Mouse (Mus musculus): ENCODE measurements at regions not wholly inside any gene's neighbourhood (a gene's known extent, or its start where the extent isn't known, plus 50 kb on each side); places are given as distances from the start of the nearest gene placed in this dataset.
"Not testable (repeated sequence)": the region's sequence is repeated elsewhere in the genome, so short reads cannot be mapped to it uniquely, and the experiment has no call there.

DNA sequence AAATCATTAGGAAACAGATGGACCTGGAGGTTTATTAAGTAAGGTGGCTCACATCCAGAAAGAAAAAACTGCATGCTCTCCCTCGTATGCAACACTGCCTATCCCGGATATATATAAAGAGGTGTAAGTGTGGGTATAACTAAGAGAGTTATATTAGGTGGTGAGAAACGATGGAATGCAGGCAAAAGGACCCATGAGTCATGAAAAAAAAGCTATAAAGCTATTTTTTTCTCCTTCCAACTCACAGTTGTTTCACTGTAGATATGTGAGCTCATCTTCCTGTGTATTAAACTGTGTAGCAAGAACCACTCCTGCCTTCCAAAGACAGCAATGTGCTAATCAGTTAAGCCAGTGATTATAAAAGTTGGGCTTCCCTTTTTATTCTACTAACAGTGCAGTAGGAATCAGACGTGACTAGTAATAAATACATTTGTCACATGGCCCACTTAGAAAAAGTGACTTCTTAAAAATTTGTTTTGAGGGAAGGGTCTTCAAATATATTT lies 51.4 kb upstream of the Bdh1 start:
- not testable (repeated sequence) for H3K4me3 ChIP-seq (ENCODE audit: low read length); H3K27ac ChIP-seq (ENCODE audit: low read depth, low read length); H3K4me1 ChIP-seq (ENCODE audit: control insufficient read depth, insufficient read depth, low read depth, low read length); H3K27me3 ChIP-seq (replicated peaks; ENCODE audit: control insufficient read depth, insufficient read depth, low read length); ATAC-seq; H3K36me3 ChIP-seq (ENCODE audit: control insufficient read depth, insufficient read depth, low read length); H3K9ac ChIP-seq (ENCODE audit: low read depth, low read length); H3K9me3 ChIP-seq (ENCODE audit: control insufficient read depth, low read length); H3K4me2 ChIP-seq (ENCODE audit: low read length)
- 78% methylated on average over 4 of the region's 4 CpGs for WGBS

DNA sequence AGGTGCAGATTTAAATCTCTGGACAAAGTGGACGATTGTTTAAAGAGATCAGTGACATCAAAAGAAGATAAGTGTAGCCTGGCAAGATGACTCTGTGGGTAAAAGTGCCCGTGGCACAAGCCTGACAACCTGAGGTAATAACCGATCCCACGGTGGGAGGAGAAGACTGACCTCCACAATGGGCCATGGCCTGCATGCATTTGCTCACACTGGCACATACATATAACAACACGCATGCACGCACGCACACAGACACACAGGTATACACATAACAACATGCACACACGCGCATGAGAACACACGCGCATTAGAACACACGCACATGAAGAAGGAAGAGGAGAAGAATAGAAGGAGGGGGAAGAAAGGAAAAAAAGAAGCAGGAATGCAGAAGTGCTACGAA lies 52.2 kb upstream of the Bdh1 start:
- Histone ChIP-seq H3K4me1 (ENCODE audit: control insufficient read depth, insufficient read depth, low read depth, low read length) (no peaks in the 10 kb centered on the region), H3K4me3 (ENCODE audit: low read length) (no peak overlapping the region), H3K9ac (ENCODE audit: low read depth, low read length) (no peak overlapping the region), H3K27me3 (replicated peaks; ENCODE audit: control insufficient read depth, insufficient read depth, low read length) (no peaks in the 10 kb centered on the region), H3K36me3 (ENCODE audit: control insufficient read depth, insufficient read depth, low read length) (no peaks in the 10 kb centered on the region), H3K9me3 (ENCODE audit: control insufficient read depth, low read length) (no peaks in the 10 kb centered on the region), H3K27ac (ENCODE audit: low read depth, low read length) (no peak overlapping the region), H3K4me2 (ENCODE audit: low read length) (no peak overlapping the region)
- no peak for ATAC-seq
- WGBS, result 96% methylated on average over 13 of the region's 13 CpGs

DNA sequence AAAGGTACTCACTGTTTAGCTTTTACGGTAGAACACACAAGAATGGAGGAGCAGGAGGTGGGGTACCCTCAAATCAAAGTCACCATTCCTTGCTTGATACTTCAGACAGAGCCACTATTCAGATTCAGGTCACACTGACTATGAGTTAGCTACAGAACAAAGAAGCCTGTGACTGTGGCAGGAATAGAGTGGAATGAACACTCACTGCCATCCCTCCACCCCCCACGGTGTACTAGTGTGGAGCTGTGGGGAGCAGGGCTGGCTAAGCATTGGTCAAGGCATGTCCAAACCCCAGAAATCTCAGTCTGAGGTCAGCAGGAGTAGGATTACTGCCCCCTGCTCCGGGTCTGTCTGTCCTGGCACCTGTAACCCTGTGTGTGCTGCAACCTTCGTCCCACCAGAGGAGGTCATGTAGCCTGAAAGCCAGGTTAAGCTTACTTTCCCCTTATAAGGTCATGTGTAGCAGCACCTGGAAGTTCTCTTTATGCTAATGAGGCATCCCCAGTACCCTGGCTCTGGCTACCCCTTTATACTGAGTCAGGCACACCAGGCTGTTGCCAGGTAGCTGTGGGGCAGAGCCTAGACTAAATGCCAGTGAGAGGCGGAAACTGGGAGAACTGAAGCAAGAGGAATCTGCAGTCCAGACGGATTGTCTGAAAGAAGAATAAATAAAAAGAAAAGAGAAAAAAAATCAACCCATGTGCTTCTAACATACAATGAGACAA lies 53.1 kb upstream of the Apod start:
- Histone ChIP-seq H3K27me3 (replicated peaks; ENCODE audit: control insufficient read depth, insufficient read depth, low read length) (no peaks in the 10 kb centered on the region), H3K4me1 (ENCODE audit: control insufficient read depth, insufficient read depth, low read depth, low read length) (no peaks in the 10 kb centered on the region), H3K4me3 (ENCODE audit: low read length) (no peak overlapping the region), H3K27ac (ENCODE audit: low read depth, low read length) (no peak overlapping the region), H3K9me3 (ENCODE audit: control insufficient read depth, low read length) (no peaks in the 10 kb centered on the region), H3K36me3 (ENCODE audit: control insufficient read depth, insufficient read depth, low read length) (no peaks in the 10 kb centered on the region), H3K9ac (ENCODE audit: low read depth, low read length) (no peak overlapping the region; the same call in 1 of the 2 replicates), H3K4me2 (ENCODE audit: low read length) (no peak overlapping the region)
- 64% methylated on average over 6 of the region's 6 CpGs for WGBS
- ATAC-seq, result peak; percentile 78; the same call in 1 of the 2 replicates

DNA sequence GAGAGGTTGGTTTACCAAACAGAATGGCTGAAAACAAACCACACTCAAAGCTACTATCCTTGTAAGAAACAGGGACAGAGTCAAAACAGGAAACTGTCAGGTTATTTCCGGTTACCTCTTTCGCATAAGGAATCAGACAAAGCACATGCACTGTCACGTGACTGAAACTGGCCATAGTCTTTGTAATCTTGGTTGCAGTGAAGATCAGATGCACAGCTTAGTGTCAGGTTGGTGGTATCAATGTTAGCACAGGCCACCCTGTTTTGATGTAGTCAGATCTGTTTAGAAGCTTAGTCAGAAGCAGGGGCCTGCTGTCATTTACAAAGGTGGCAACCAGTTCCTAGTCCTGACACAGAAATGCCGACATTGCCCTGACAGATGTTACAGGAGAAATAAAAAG lies 51.4 kb upstream of the Apod start:
- H3K4me2 ChIP-seq (ENCODE audit: low read length), result no peak overlapping the region
- no peak overlapping the region for H3K9ac ChIP-seq (ENCODE audit: low read depth, low read length)
- no peak overlapping the region for H3K4me3 ChIP-seq (ENCODE audit: low read length)
- no peak for ATAC-seq
- H3K27me3 ChIP-seq (replicated peaks; ENCODE audit: control insufficient read depth, insufficient read depth, low read length), result no peaks in the 10 kb centered on the region
- no peaks in the 10 kb centered on the region for H3K4me1 ChIP-seq (ENCODE audit: control insufficient read depth, insufficient read depth, low read depth, low read length)
- no peaks in the 10 kb centered on the region for H3K36me3 ChIP-seq (ENCODE audit: control insufficient read depth, insufficient read depth, low read length)
- H3K9me3 ChIP-seq (ENCODE audit: control insufficient read depth, low read length), result no peaks in the 10 kb centered on the region
- H3K27ac ChIP-seq (ENCODE audit: low read depth, low read length), result no peak overlapping the region
- 90% methylated on average over 4 of the region's 4 CpGs for WGBS

DNA sequence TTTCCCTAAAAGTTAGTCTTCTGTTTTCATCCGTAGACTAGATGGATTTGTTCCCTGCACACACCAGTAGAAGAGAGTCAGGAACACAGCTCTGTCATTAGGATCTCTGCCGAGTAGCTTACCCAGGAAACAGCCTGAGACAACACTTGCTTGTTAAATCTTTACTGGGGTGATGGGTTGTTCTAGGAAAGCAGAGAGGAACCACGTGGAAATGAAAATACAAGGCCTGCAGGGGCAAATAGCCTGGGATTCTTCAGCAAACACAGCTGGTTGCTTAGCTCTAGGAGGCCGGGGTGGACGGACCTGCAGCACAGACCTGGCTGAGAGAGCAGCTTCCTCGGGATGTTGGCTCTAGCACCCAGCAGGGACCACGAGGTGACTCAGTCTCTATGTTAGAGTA lies 49.9 kb upstream of the Apod start:
- WGBS, result 46% methylated on average over 7 of the region's 7 CpGs
- ATAC-seq, result peak; percentile 68
- Histone ChIP-seq H3K4me3 (ENCODE audit: low read length) (no peak overlapping the region), H3K4me2 (ENCODE audit: low read length) (no peak overlapping the region), H3K9me3 (ENCODE audit: control insufficient read depth, low read length) (no peaks in the 10 kb centered on the region), H3K36me3 (ENCODE audit: control insufficient read depth, insufficient read depth, low read length) (no peaks in the 10 kb centered on the region), H3K9ac (ENCODE audit: low read depth, low read length) (no peak overlapping the region), H3K4me1 (ENCODE audit: control insufficient read depth, insufficient read depth, low read depth, low read length) (no peaks in the 10 kb centered on the region), H3K27me3 (replicated peaks; ENCODE audit: control insufficient read depth, insufficient read depth, low read length) (no peaks in the 10 kb centered on the region), H3K27ac (ENCODE audit: low read depth, low read length) (no peak overlapping the region)
